Mouse (Mus musculus) regulatory T cell (primary cell): ENCODE results near the gene Dtx3.
"Not testable (repeated sequence)": the region's sequence is repeated elsewhere in the genome, so short reads cannot be mapped to it uniquely, and the experiment has no call there.

Experiments
- in situ Hi-C: fragments of 300-600 bp; cut with MboI, MseI; formaldehyde crosslinking; loops from one replicate; pipeline ENCODE4 v1.15.1; 2025; ENCODE audit warnings: high pct_unique_total_duplicates

The Dtx3 gene

GRCm38 (mm10) chr10:127205373-127205772 is 9.8 kb upstream of the Dtx3 start:
- in situ Hi-C loops: no loop called here

- in situ Hi-C loops: no loop called here
Measured at GRCm38 (mm10) chr10:127204589-127204988, 9.1 kb upstream of the Dtx3 start.

- in situ Hi-C loops: no loop called here
Measured at GRCm38 (mm10) chr10:127203106-127203505, 7.6 kb upstream of the Dtx3 start.

GRCm38 (mm10) chr10:127200279-127200678 is 4.8 kb upstream of the Dtx3 start:
- in situ Hi-C loops: no loop called here

- in situ Hi-C loops: no loop called here
Measured at GRCm38 (mm10) chr10:127199474-127199873, 3.9 kb upstream of the Dtx3 start.

DNA sequence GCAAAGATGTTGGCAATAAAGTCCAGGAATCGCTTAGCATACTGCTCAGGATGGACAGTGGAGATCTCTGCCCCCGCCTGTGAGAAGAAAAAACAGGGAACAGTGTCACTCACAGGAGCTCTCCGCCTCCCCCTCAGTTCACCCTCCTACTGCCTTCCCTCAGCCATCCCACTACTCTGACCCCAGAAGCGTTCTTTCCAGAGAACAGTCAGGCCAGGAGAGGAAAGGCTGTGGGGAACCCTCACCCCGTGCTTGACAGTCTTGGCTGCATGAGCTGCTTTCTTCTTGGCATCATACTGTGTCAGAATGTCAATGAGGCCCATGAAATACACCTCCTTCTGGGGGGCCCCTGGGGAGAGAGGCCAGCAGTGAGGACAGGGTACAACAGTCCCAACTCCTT is 3.5 kb upstream of the Dtx3 start:
- in situ Hi-C loops: no loop called here

GRCm38 (mm10) chr10:127198492-127198891 is 3.0 kb upstream of the Dtx3 start:
- in situ Hi-C loops: no loop called here

- in situ Hi-C loops: no loop called here
Measured at GRCm38 (mm10) chr10:127197505-127198110, 2.1 kb upstream of the Dtx3 start.

- in situ Hi-C loops: no loop called here
Measured at GRCm38 (mm10) chr10:127197104-127197503, 1.6 kb upstream of the Dtx3 start.

GRCm38 (mm10) chr10:127196392-127196791 is 864 bp upstream of the Dtx3 start:
- in situ Hi-C loops: no loop called here

DNA sequence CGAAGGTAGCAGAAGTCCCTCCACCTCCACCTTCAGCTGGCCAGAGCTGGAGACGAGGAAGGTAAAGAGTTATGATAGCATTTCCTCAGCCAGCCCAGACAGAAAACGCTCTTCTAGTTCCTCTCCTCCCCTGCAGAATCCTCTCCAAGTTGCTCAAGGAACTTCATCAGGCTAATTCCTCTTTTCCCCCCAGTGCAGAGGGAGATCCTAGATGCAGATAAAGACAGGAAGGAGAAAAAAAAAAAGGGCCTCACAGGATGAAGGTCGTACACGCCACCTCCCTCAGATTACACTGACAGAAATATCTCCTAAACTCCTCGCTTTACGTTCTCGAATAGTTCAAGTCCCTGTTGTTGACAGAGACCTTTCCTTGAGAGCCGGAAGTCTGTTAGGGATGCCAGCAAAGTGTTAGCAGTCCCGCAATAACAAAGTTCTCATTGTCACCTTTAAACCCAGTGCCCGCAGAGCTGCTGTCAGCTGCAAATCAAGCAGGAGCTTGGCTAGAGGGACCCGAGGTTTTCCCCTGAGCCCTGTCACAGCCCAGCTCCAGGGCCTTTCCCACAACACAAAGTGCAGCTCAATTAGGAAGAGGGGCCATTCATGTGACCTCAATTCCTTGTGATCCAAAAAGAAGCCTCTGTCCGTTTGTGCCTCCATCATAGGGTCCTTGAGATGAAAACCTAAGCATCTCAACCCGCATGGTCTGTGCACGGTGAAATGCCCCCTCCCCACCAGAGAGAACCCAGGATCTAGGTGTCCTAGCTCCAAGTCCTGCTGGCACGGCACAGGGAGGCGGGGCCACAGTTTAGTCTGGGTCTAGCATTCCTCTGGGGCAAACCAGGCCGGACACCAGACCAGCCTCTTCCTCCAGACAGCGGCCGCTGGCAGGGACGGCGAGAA is 850 bp downstream of the Dtx3 start:
- in situ Hi-C loops: no loop called here

GRCm38 (mm10) chr10:127193011-127193410 is 2.5 kb downstream of the Dtx3 start:
- in situ Hi-C loops: no loop called here

DNA sequence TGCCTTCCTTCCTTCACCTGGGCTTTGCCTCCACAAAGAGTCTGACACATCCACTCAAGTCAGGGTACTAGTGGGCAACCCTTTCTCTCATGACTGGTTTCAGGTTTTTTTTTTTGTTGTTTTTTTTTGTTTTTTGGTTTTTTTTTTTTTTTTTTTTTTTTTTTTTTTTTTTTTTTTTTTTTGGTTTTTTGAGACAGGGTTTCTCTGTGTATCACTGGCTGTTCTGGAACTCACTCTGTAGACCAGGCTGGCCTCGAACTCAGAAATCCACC is 3.5 kb downstream of the Dtx3 start:
- in situ Hi-C loops: not testable (repeated sequence)

DNA sequence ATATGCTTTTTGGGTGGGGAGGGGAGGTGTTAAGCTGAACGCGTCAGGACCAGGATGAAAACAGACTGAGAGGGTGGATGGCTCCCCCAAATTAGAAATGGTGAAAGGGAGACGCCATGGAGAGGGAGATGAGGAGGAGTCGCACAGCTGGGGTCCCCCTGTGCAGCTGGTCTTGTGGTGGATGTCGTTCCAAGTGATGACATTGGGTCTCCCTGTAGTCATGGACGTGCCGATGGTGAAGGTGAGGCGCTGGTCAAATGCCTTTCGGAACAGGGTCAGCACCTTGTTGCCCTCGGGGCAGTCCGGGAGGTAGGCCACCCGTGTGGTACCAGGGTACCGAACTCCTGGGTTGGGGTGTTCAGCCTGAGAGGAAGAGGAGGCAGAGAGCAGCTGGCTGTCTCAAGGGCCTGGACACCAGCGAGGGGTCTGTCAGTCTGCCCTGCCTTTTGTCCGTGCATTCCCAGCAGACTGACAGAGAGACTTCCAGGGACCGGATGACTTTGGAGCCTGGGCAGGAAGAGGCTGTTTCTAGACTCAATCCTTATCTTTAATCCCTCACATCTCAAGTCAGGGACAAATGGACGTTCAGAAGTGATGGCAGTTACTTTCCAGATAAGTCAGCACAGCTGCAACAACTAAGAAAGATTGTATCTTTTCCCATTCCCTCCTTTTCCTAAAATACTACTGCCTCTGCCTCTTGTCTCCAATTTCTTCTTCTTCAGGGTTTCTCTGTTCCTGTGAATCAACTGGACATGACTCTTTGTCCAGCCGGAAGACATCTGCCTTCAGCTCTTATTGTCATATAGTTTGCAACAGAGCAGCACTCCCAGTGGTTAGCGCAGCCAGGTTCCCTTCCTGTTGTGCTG is 4.1 kb downstream of the Dtx3 start:
- in situ Hi-C loops: no loop called here

GRCm38 (mm10) chr10:127190398-127191190 is 4.9 kb downstream of the Dtx3 start:
- in situ Hi-C loops: no loop called here

GRCm38 (mm10) chr10:127189651-127190381 is 5.7 kb downstream of the Dtx3 start, which contains the start of gene Arhgef25:
Gene Arhgef25 (minus strand): TSS chr10:127190083.
- in situ Hi-C loops: loop anchor here (10.0 kb wide), 1 partner anchor 125 kb away; the partner anchor contains the start of gene Mars

- in situ Hi-C loops: loop anchor here (10.0 kb wide), 1 partner anchor 126 kb away; the partner anchor contains the start of gene Mars
Measured at GRCm38 (mm10) chr10:127189116-127189650, 6.3 kb downstream of the Dtx3 start.

DNA sequence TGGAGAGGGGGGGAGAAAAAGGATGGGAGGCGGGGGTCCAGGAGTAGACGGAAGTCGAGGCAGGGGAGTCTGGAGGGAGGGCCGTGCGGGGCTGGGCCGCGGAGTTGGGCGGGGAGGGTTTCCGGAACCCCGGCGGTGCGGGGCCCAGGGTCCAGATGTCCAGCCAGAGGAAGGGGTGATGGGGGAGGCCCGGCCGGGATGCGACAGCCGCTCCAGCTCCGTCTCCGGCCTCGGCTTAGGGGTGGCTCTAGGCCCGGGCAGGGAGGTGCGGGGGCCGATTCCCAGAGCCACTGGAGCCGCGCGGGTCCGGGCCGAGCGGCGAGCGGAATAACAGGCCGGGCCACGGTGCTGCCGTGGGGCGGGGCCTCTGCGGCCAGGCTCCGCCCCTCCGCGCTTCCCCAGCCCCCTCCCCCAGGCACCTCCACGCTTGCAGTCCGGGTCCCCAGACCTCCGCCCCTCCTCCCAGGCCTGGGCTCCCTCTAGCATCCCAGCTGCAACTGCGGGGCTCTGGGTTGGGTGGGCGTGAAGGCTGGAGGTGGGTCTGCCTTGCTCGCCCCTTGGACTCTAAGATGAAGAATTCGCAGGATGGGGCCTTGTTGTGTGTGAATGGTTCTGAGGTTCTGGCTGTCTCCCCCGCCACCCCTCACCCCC is 6.9 kb downstream of the Dtx3 start:
- in situ Hi-C loops: loop anchor here (10.0 kb wide), 1 partner anchor 126 kb away; the partner anchor contains the start of gene Mars

DNA sequence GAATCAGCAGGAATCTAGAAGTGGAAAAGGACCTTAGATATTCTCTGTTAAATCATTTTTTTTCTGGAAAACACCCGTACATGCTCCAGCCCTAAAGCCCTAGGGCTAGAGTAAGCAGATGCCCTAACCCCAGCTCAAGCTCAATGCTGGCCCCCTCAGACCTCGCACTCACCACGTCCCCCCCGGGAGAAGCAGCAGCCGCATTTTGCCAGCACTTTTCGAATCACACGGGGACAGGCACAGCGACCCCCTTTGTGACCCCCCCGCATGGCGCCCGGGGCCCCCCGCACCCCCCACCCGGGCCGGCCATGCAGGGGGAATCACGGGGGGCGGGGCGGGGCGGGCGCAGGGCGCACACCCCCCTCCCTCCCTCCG is 7.5 kb downstream of the Dtx3 start:
- in situ Hi-C loops: loop anchor here (10.0 kb wide), 1 partner anchor 127 kb away; the partner anchor contains the start of gene Mars
